Mouse (Mus musculus) megakaryocyte progenitor cell, adult 5-6 weeks (primary cell): ENCODE data around the gene Tut7. TPM values are rescaled to one million over a fixed set of nuclear protein-coding genes. Genes with fewer than 3 reads are reported as not detected.

Source experiments
- total RNA-seq, 2 experiments: library from RNA; stranded (forward) in 1 of 2; stranded (reverse) in 1 of 2; fragments of 157-497, 149-512 nt in 1 of 2; fragments of 200-1000 nt in 1 of 2; gene quantifications; 2 replicates each; pipeline versions ENCODE4 v1.2.3 to v1.2.4; 2015 to 2017

Tut7 gene
- total RNA-seq, 2 experiments from 2014 or later, result 65.0 to 73.9 TPM

Other genes with a start within 250 kb of the Tut7 start
- 44.3 and 45.6 TPM in 2 replicates for gene Agtpbp1, start 237.9 kb downstream of the Tut7 start, total RNA-seq (2015)
- gene Agtpbp1, start 237.9 kb downstream of the Tut7 start, total RNA-seq (2017), result 46.6 and 55.7 TPM in 2 replicates
- 59.8 and 66.4 TPM in 2 replicates for gene Naa35, start 237.9 kb downstream of the Tut7 start, total RNA-seq (2015)
- gene Naa35, start 237.9 kb downstream of the Tut7 start, total RNA-seq (2017), result 35.5 and 42.6 TPM in 2 replicates
- 11.8 and 14.3 TPM in 2 replicates for gene Golm1, start 147.3 kb downstream of the Tut7 start, total RNA-seq (2015)
- gene Golm1, start 147.3 kb downstream of the Tut7 start, total RNA-seq (2017), result 18.5 and 26.2 TPM in 2 replicates
- gene 4921517D22Rik, start 129.0 kb downstream of the Tut7 start, total RNA-seq (2015), result 0.05 TPM in 1 of 2 replicates, not detected in the other
- not detected in 2 replicates for gene 4921517D22Rik, start 129.0 kb downstream of the Tut7 start, total RNA-seq (2017)
- gene Spata31d1a, start 112.8 kb downstream of the Tut7 start, total RNA-seq (2015), result not detected in 2 replicates
- gene Spata31d1a, start 112.8 kb downstream of the Tut7 start, total RNA-seq (2017), result not detected in 2 replicates
- gene Spata31d1b, start 110.9 kb downstream of the Tut7 start, total RNA-seq (2015), result not detected in 2 replicates
- gene Spata31d1b, start 110.9 kb downstream of the Tut7 start, total RNA-seq (2017), result not detected in 2 replicates
- gene Spata31d1d, start 91.4 kb downstream of the Tut7 start, total RNA-seq (2015), result not detected in 2 replicates
- not detected in 2 replicates for gene Spata31d1d, start 91.4 kb downstream of the Tut7 start, total RNA-seq (2017)
- gene 1700014D04Rik, start 76.4 kb downstream of the Tut7 start, total RNA-seq (2015), result 0.10 TPM in 1 of 2 replicates, not detected in the other
- gene 1700014D04Rik, start 76.4 kb downstream of the Tut7 start, total RNA-seq (2017), result not detected in 2 replicates
- 65.4 and 74.1 TPM in 2 replicates for gene Isca1, start 53.3 kb downstream of the Tut7 start, total RNA-seq (2015)
- gene Isca1, start 53.3 kb downstream of the Tut7 start, total RNA-seq (2017), result 29.9 and 34.0 TPM in 2 replicates
- gene Gm49354, start 40.9 kb downstream of the Tut7 start, total RNA-seq (2015), result not detected in 2 replicates
- gene Gm49354, start 40.9 kb downstream of the Tut7 start, total RNA-seq (2017), result not detected in 2 replicates